Mouse (Mus musculus) E14TG2a.4 (cell line): Measurements from ENCODE around the gene Aldh3a1.

Experiments used
- CTCF ChIP-seq: conservative IDR thresholded peaks from 2 replicates; pipeline ENCODE4 v1.5.1; 2014; ENCODE audit warnings: low read length
- NANOG ChIP-seq: IDR thresholded peaks from 2 replicates; pipeline ENCODE4 v1.6.1; 2014; ENCODE audit warnings: borderline replicate concordance, low read length, mixed read lengths

DNA sequence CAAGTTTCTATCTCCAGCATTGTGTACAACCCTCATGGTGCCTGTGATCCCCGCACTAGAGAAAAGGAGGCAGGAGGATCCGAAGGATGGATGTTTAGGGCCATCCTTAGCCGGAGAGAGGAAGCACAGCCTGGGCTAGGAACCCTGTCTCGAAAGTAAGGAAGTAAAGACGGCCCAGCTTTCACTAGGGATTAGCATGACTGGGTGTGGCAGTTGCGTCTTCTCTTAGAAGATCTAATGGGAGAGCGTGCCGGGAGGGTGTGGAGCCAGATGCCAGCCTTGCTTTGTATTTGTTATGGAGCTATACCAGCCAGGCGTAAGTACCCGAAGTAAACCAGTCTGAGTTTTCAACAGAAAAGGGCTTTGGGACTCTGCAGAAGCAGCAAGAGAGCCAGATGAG lies 17.6 kb downstream of the Aldh3a1 start:
- no peak for TF ChIP-seq CTCF
- TF ChIP-seq NANOG, result no peak
